Mouse (Mus musculus): ENCODE results near the gene Zdhhc21. TPM values are rescaled to one million over a fixed set of nuclear protein-coding genes. Genes with fewer than 3 reads are reported as not detected.
A peak's percentile ranks its signal among the peaks of the same experiment; 100 is the strongest.

Zdhhc21 gene
- total RNA-seq (2021) = 10 to 100 TPM; 17.8 to 19.5 TPM
- long read RNA-seq, experiment 1, full-length matches to known transcripts = 3 of 10 reads
- long read RNA-seq, experiment 1, partial matches to known transcripts = 5 of 10 reads
- long read RNA-seq, experiment 1, other reads (novel, unspliced or antisense) = 2 of 10 reads
- long read RNA-seq, experiment 2, full-length matches to known transcripts = 3 of 4 reads
- long read RNA-seq, experiment 2, partial matches to known transcripts = 1 of 4 reads
- long read RNA-seq, experiment 2, other reads (novel, unspliced or antisense) = 0 of 4 reads

DNA sequence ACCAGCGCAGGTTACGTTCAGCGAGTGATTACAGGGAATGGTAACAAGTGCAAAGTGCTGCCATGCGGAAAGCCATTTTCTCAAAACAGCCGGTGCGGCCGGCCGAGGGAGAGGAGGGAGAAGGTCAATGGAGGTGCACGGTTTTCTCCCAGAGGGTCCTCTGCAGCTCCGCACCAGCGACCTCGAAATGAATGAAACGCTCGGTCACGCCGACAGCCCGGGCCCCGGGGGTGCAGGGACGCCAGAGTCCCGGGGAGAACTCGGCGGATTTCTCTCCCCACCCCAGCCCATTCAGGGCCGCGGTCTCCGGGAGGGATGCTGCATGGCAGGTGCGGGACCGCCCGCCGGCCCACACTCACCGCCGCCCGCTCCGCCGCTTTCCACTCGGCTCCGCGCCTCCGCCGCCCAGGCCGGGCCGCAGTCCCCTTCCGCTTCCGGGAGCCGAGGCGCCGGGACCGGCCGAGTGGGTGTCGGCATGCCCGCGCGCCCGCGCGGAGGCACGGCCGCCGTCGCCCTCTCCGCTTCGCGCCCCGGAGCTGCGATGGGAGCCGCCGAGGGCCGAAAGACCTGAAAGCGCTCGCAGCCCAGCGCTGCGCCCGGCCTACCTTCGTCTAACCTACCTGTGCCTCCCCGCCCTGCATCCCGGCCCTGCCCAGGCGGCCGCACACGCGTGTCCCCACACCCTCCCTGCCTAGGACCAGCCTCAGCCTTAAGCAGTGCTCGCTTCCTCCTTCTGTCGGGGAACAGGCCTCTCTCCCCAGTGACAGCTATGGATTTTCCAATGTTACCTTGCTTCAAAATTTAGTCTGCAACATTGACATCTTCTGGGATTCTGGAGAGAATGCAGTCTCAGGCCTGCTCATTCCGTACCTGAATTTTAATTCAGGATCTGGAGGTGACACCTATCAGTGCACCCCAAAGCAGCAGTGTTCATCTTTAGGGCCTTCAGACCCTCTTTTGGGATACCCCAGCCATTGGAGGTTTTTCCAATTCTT lies at the start of gene Zdhhc21:
Gene Zdhhc21, minus strand, starts transcription at position 828 of the 995 bp plus-strand sequence.
- peak; percentile 89 for DNase-seq

- DNase-seq = no peak
These were observed 35.5 kb upstream of the Zdhhc21 start for GRCm38 (mm10) chr4:82895227-82895626.

DNA sequence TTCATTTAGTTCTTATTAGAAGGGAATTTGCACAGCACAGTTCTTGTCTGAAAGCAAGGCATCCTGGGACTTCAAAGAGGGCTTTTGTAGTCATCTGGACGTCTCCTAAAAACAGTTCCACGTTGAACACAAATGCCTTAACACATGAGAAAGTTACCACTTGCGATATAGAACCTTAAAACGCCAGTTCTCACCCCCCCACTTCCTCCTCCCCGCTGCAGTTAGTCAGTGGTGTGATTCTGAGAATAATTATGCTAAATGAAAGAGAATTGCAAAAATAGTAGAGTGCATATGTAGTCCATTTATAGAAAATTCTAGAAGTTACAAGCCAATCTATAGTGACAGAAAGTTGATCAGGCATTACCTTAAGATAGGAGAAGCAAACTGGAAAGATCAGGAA lies 32.5 kb upstream of the Zdhhc21 start:
- DNase-seq = no peak

- no peak for DNase-seq
These were observed 31.8 kb upstream of the Zdhhc21 start for GRCm38 (mm10) chr4:82891566-82891965.

DNA sequence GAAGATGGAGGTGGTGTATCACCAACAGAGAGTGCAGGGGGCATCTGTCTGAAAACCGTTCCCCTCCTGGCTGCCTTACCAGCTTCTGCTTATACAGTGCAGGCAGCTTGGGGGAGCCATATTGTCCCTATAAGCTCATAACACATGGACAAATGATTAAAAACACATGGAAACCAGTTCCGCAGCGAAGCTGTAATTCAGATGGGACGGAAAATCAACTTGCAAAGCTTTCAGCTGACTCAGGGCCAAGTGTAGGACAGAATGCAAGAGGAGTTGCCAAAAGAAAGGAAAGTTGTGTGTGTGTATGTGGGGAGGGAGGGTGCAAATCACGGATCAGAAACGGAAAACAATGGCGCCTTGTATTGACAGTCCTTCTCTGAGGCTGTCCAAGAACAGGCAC lies 31.3 kb upstream of the Zdhhc21 start:
- DNase-seq = no peak

GRCm38 (mm10) chr4:82890585-82890984 lies 30.8 kb upstream of the Zdhhc21 start:
- DNase-seq = no peak

DNA sequence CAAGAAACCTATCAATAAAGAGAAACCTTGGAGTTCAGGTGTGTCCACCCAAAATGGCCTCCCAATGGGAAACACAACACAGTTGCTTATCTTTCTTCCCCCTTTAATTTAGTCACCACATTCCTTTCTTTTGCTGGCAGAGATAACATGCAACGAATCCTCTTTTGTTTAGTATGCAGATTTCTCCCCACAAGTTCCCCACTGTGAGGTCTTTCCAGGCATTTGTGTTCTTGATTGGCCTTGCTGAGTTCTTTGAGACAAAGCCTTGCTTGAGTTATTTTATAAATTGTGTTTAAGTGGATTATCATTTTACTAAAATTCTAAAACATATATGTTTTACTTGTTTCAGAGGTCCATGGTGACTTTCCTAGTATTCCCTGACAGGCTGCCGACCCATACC lies 26.4 kb upstream of the Zdhhc21 start:
- DNase-seq = no peak

- DNase-seq = no peak
These were observed 25.8 kb upstream of the Zdhhc21 start for GRCm38 (mm10) chr4:82885535-82885913.

- no peak for DNase-seq
These were observed 25.1 kb upstream of the Zdhhc21 start, which contains the start of gene Cer1 for GRCm38 (mm10) chr4:82884636-82885534. Gene Cer1, minus strand, starts transcription at chr4:82885148.

GRCm38 (mm10) chr4:82882500-82882899 lies 22.7 kb upstream of the Zdhhc21 start:
- no peak for DNase-seq

GRCm38 (mm10) chr4:82881366-82881765 lies 21.6 kb upstream of the Zdhhc21 start:
- DNase-seq = no peak

DNA sequence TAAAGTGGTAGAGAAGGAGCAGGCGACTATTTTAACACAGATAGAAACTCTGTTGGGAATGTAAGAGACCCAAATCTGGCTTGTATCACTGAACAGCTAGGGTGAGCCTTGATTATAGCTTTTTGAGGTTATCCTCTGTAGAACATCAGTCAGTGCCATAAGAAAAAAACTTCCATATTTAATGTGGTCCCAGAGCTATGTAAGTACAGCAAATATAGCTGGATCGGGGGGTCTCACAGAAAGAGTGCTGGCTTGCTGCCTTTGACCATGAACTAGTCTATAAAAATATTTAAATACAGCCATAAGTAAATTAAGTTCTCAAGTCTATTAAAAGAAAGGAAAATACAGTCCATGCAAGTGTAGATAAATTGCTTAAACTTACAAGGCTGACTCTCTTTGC lies 20.5 kb upstream of the Zdhhc21 start:
- no peak for DNase-seq

DNA sequence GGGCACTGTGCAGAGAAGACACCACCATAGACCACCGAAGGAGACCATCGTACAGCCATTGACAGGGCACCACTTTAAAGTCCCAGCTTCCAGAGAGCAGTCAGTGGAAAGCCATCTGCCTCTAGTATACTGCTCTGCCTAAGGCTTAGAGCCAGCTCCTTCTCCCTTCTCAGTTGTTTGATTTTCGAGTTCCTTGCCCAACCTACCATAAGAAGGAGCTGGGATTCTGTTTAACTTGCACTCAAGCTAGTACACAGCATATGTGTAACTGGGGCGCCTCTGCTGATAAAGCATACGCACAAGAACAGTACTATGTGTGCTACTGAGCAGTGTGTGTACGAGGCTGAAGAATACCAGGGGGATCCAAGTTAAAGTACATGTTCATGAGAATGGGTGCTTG lies 19.4 kb upstream of the Zdhhc21 start:
- no peak for DNase-seq

DNA sequence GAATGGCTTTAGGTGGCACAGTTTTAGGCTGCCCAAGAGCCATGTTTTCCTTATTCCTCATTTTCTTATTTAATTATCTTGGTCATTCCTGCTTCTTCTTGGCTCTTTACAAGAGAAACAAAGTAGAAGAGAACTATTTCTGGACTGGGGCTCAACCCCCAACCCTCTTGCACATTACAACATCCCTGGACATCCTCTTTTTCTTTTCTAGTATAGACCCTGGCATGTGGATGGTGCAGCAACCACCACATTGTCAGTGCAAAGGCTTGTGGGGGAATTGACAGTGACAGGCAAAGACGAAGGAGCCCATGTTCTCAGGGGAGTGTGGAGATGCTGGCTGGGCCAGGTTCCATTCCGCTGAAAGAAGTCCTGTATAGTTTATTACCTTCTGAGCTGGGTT lies 16.9 kb upstream of the Zdhhc21 start:
- no peak for DNase-seq

DNA sequence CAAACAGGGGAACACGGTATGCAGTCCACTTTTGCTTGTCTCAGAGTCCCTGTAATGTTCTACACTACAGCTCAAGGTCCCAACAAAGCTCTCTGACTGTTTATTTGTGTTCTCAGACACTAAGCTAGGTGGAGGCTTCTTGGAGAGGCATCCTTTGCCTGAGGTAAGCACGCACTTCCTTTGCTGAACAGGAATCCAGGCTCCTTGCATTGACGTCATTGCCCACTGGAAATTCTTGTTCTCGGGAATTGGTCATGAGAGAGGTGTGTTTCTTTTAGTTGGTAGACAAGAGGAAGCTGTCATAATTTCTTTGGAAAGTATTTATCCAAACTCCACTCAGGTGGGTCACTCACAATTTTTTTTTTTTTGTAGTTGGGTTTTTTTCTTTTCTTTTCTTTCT lies 15.8 kb upstream of the Zdhhc21 start:
- no peak for DNase-seq

GRCm38 (mm10) chr4:82874791-82875190 lies 15.0 kb upstream of the Zdhhc21 start:
- no peak for DNase-seq

DNA sequence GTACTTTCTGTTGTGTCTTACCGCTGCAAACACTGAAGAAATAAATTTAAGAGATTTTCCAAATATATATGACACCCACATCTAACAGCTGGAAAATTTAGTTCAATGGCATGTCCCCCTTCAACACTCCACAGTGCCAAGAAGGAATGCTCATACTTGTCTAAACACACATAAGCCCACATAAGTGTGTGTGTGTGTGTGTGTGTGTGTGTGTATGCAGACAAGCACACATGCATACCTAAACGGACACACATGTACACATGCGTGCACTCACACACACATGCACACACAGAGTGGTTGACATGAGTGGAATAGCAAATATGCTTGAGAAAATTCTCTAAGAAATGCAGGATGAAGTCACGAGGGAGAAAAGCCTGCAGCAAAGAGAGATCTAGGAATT lies 12.8 kb upstream of the Zdhhc21 start:
- no peak for DNase-seq

DNA sequence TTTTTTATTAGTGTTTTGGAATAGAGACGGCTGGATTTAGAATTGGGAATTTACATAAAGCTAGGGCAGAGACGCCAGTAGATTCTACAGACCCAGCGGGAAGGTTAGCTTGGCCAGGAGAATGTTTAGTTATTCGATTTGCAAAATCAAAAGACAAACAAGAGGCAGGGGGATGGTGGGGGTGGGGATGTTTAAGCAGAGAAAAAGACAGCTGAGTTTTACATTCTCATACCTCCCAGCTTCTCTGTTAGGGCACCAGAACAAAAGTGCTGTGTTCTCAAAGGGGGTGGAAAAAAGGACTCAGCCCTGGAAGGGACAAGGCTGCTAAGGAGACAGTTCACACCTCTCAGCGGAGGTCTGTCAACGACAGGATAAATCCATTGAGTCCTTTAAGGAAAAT lies 12.4 kb upstream of the Zdhhc21 start:
- no peak for DNase-seq

DNA sequence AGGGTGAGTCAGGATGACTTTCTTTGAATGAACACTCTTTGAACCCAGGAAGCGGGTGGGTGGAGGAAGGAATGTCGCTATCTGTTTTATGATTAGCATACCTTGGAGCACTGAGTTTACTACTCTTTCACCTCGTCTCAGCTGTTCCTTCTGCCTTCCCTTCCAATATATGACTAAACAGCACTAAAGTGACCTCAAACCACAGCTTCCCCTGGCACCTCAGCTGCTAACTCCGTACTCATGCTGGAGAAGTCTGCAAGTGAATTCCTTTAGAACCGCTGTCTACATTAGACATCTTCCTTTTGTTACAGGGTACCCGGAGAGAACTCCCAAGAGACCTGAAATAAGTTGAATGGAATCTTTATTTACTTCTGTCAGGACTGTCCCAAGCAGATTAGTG lies 11.2 kb upstream of the Zdhhc21 start:
- no peak for DNase-seq

DNA sequence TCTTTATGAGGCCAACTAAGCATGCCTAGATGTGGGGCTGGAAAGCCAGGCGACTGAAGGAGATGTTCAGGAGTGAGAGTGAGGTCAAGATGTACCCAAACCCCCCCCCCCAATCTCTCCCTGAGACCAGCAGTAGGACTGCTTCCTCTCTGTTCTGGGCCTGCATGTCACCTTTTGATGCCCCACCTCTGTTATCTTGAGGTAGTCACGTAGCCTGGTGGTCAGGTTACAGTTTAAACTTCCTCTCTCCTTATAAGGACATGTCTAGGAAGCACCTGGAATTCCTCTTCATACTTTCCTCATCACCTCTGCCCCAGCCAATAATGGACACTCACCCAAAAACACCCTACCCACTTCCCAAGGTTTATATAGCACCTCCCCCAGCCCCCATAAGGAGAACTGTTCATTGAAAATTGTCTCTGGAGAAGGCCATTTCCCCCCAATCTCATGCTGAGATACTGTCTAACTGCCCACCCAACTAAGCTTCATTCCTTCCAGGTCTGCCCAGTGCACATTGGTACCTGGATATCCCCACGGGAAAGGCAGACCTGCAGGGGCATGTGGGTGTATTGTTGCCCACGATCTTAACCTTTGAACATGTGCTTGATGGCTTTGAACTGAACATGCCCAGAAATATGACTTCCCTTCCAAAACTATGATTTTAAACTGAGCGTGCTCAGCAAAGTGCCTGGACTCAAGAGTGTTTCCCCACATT lies 8.1 kb upstream of the Zdhhc21 start:
- DNase-seq = no peak

DNA sequence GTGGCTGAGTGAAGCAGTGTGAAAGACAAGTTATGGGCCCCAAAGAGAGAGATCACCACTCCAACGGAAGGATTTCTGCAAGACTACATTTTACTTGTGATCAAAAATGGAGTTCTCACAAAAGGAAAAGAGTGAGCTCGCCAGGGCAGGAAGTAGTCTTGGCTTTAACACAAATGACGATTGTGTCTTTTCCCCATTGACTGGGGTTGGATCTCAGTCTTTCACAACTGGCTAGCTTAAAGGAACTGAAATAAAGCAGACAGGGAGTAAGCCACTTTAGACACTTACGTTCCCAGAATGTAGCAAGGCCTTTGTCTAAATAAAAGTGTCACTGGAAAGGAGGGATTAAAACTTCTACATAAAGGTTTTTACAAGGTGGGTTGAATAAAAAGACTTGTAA lies 7.4 kb upstream of the Zdhhc21 start:
- no peak for DNase-seq
